Mouse (Mus musculus): ENCODE data around the gene Kctd8.
"Not testable (repeated sequence)": the region's sequence is repeated elsewhere in the genome, so short reads cannot be mapped to it uniquely, and the experiment has no call there.

The Kctd8 gene

GRCm38 (mm10) chr5:69340919-69341801 lies at the start of gene Kctd8:
Gene Kctd8, minus strand, starts transcription at chr5:69341679.
- DNase-seq (ENCODE audit: low read depth, low spot score): no peak

GRCm38 (mm10) chr5:69379072-69379471 lies 37.6 kb upstream of the Kctd8 start:
- DNase-seq (ENCODE audit: low read depth, low spot score): no peak

GRCm38 (mm10) chr5:69350596-69350995 lies 9.1 kb upstream of the Kctd8 start:
- no peak for DNase-seq (ENCODE audit: low read depth, low spot score)

- DNase-seq (ENCODE audit: low read depth, low spot score): no peak
These were observed 1.2 kb downstream of the Kctd8 start for GRCm38 (mm10) chr5:69340102-69340918.

- DNase-seq (ENCODE audit: low read depth, low spot score): no peak
These were observed 1.9 kb downstream of the Kctd8 start for GRCm38 (mm10) chr5:69339623-69339970.

GRCm38 (mm10) chr5:69338916-69339622 lies 2.4 kb downstream of the Kctd8 start:
- no peak for DNase-seq (ENCODE audit: low read depth, low spot score)

- DNase-seq (ENCODE audit: low read depth, low spot score): no peak
These were observed 13.9 kb downstream of the Kctd8 start for GRCm38 (mm10) chr5:69327561-69327960.

- DNase-seq (ENCODE audit: low read depth, low spot score): no peak
These were observed 16.8 kb downstream of the Kctd8 start for GRCm38 (mm10) chr5:69324566-69325230.

GRCm38 (mm10) chr5:69312611-69313010 lies 28.9 kb downstream of the Kctd8 start:
- DNase-seq (ENCODE audit: low read depth, low spot score): no peak

GRCm38 (mm10) chr5:69301665-69302064 lies 39.8 kb downstream of the Kctd8 start:
- DNase-seq (ENCODE audit: low read depth, low spot score): no peak

GRCm38 (mm10) chr5:69292353-69292752 lies 49.1 kb downstream of the Kctd8 start:
- DNase-seq (ENCODE audit: low read depth, low spot score): no peak

- DNase-seq (ENCODE audit: low read depth, low spot score): no peak
These were observed 57.1 kb downstream of the Kctd8 start for GRCm38 (mm10) chr5:69284359-69284758.

- DNase-seq (ENCODE audit: low read depth, low spot score): no peak
These were observed 89.1 kb downstream of the Kctd8 start for GRCm38 (mm10) chr5:69252366-69252765.

- no peak for DNase-seq (ENCODE audit: low read depth, low spot score)
These were observed 99.5 kb downstream of the Kctd8 start for GRCm38 (mm10) chr5:69241931-69242330.

GRCm38 (mm10) chr5:69233560-69233959 lies 107.9 kb downstream of the Kctd8 start:
- DNase-seq (ENCODE audit: low read depth, low spot score): no peak

GRCm38 (mm10) chr5:69231649-69232048 lies 109.8 kb downstream of the Kctd8 start:
- DNase-seq (ENCODE audit: low read depth, low spot score): not testable (repeated sequence)

- DNase-seq (ENCODE audit: low read depth, low spot score): no peak
These were observed 114.3 kb downstream of the Kctd8 start for GRCm38 (mm10) chr5:69227147-69227546.

- no peak for DNase-seq (ENCODE audit: low read depth, low spot score)
These were observed 118.9 kb downstream of the Kctd8 start for GRCm38 (mm10) chr5:69222608-69223007.

- no peak for DNase-seq (ENCODE audit: low read depth, low spot score)
These were observed 126.3 kb downstream of the Kctd8 start for GRCm38 (mm10) chr5:69215216-69215615.

GRCm38 (mm10) chr5:69209401-69209800 lies 132.1 kb downstream of the Kctd8 start:
- DNase-seq (ENCODE audit: low read depth, low spot score): no peak

- DNase-seq (ENCODE audit: low read depth, low spot score): no peak
These were observed 133.8 kb downstream of the Kctd8 start for GRCm38 (mm10) chr5:69207713-69208112.
